Mouse (Mus musculus) kidney, adult 2 months (tissue): ENCODE results near the gene Tmem54. TPM values are rescaled to one million over a fixed set of nuclear protein-coding genes. Genes with fewer than 3 reads are reported as not detected.

Experiments
- DNase-seq: peaks from one replicate; pipeline ENCODE4 v3.0.0; 2021
- H3K27ac ChIP-seq: fragments of 200-500 bp; 2 replicates; pipeline ENCODE4 v1.5.1; 2012; ENCODE audit warnings: low read depth, low read length, control low read depth, inconsistent platforms; ENCODE audit not compliant: insufficient read depth
- H3K27me3 ChIP-seq: fragments of 200-500 bp; replicated peaks from 2 replicates; pipeline ENCODE4 v1.6.1; 2012; ENCODE audit warnings: mild to moderate bottlenecking, moderate library complexity, low read length, inconsistent platforms; ENCODE audit not compliant: control insufficient read depth, insufficient read depth
- H3K36me3 ChIP-seq: fragments of 200-500 bp; 2 replicates; pipeline ENCODE4 v1.6.1; 2012; ENCODE audit warnings: mild to moderate bottlenecking, moderate library complexity, low read length, inconsistent platforms; ENCODE audit not compliant: control insufficient read depth, insufficient read depth
- H3K4me1 ChIP-seq: fragments of 200-500 bp; 2 replicates; pipeline ENCODE4 v1.6.1; 2011; ENCODE audit warnings: low read length; ENCODE audit not compliant: control insufficient read depth, insufficient read depth
- H3K4me3 ChIP-seq: fragments of 200-500 bp; 2 replicates; pipeline ENCODE4 v1.5.1; 2011; ENCODE audit warnings: mild to moderate bottlenecking, low read depth, low read length, control low read depth; ENCODE audit not compliant: insufficient read depth
- CTCF ChIP-seq: fragments of 200-500 bp; conservative IDR thresholded peaks from 2 replicates; pipeline ENCODE4 v1.5.1; 2011; ENCODE audit warnings: low read depth, mild to moderate bottlenecking, control low read depth, low read length, moderate library complexity, mixed read lengths; ENCODE audit not compliant: insufficient read depth, insufficient read length
- POLR2A ChIP-seq: fragments of 200-500 bp; IDR thresholded peaks from one replicate; pipeline ENCODE4 v1.6.1; 2011; ENCODE audit warnings: low read depth, low read length, control low read depth
- WGBS: fragments of 180-500 bp; shearing (Covaris S2); methylation state at CpG from one replicate; pipeline ENCODE4 v1.1.7; 2018; 5-methylcytosine and 5-hydroxymethylcytosine counted together
- polyA plus RNA-seq: library from polyadenylated mRNA; depleted of rRNA; stranded (reverse); fragments of >200 nt; gene quantifications from 2 replicates; pipeline ENCODE4 v1.2.3, GENCODE M21; 2012; rRNA removed

Gene Tmem54
- polyA plus RNA-seq: 9.3 and 9.9 TPM in 2 replicates

GRCm38 (mm10) chr4:129105356-129105755, at the start of gene Tmem54:
TSS of gene Tmem54 (plus strand) at chr4:129105548.
- Histone ChIP-seq H3K27ac (no peak within 1 kb of the TSS), H3K4me1 (no peaks in the 10 kb centered on the region), H3K36me3 (no peaks in the 10 kb centered on the region), H3K4me3 (0 out of 2 replicates have a peak within 1 kb of the TSS, but pooled peaks have one; percentile 8), H3K27me3 (0 out of 2 replicates have a peak, but pooled peaks cover 1% of the 10 kb centered on the region)
- no peak for TF ChIP-seq POLR2A
- TF ChIP-seq CTCF: no peak
- DNase-seq: no peak
- 5% methylated on average over 40 of the region's 40 CpGs for WGBS

- TF ChIP-seq CTCF (no peak), POLR2A (no peak)
- no peaks in the 10 kb centered on the region for H3K36me3 ChIP-seq
- H3K4me3 ChIP-seq: no peak overlapping the region
- no peaks in the 10 kb centered on the region for H3K27me3 ChIP-seq
- no peak for DNase-seq
- no peak overlapping the region; the same call in 1 of the 2 replicates for H3K27ac ChIP-seq
- WGBS: 88% methylated on average over 5 of the region's 5 CpGs
- H3K4me1 ChIP-seq: peaks cover 13% of the 10 kb centered on the region; the same call in 1 of the 2 replicates
These were observed 49.8 kb upstream of the Tmem54 start for GRCm38 (mm10) chr4:129055562-129055961.

- WGBS: 5% methylated on average over 41 of the region's 44 CpGs
- peak overlapping the region; percentile 86 for H3K4me3 ChIP-seq
- no peaks in the 10 kb centered on the region for H3K27me3 ChIP-seq
- H3K36me3 ChIP-seq: no peaks in the 10 kb centered on the region
- peaks cover 13% of the 10 kb centered on the region; the same call in 1 of the 2 replicates for H3K4me1 ChIP-seq
- peak overlapping the region; percentile 61 for H3K27ac ChIP-seq
- TF ChIP-seq POLR2A (peak; percentile 76), CTCF (no peak)
- peak; percentile 97 for DNase-seq
These were observed 47.7 kb upstream of the Tmem54 start for GRCm38 (mm10) chr4:129057533-129058206.

GRCm38 (mm10) chr4:129058207-129059092, 46.9 kb upstream of the Tmem54 start, which contains the start of gene Rnf19b:
TSS of gene Rnf19b (plus strand) at chr4:129058271.
- Histone ChIP-seq H3K4me3 (peak within 1 kb of the TSS; percentile 86), H3K27me3 (no peaks in the 10 kb centered on the region)

GRCm38 (mm10) chr4:129059125-129059551, 46.2 kb upstream of the Tmem54 start:
- peak overlapping the region; percentile 86 for H3K4me3 ChIP-seq
- TF ChIP-seq CTCF (no peak), POLR2A (no peak)
- no peak overlapping the region for H3K27ac ChIP-seq
- DNase-seq: peak; percentile 37
- H3K4me1 ChIP-seq: peaks cover 13% of the 10 kb centered on the region; the same call in 1 of the 2 replicates
- H3K27me3 ChIP-seq: no peaks in the 10 kb centered on the region
- 2% methylated on average over 13 of the region's 13 CpGs for WGBS
- no peaks in the 10 kb centered on the region for H3K36me3 ChIP-seq

More at GRCm38 (mm10) chr4:129058207-129059092, 46.9 kb upstream of the Tmem54 start, which contains the start of gene Rnf19b:
- H3K4me1 ChIP-seq: peaks cover 13% of the 10 kb centered on the region; the same call in 1 of the 2 replicates
- TF ChIP-seq POLR2A: no peak
- no peak for TF ChIP-seq CTCF
- under 1% methylated on average over 102 of the region's 107 CpGs for WGBS
- no peaks in the 10 kb centered on the region for H3K36me3 ChIP-seq
- peak within 1 kb of the TSS; percentile 61 for H3K27ac ChIP-seq
- DNase-seq: peak; percentile 45

- no peaks in the 10 kb centered on the region for H3K27me3 ChIP-seq
- peak; percentile 60 for DNase-seq
- H3K36me3 ChIP-seq: no peaks in the 10 kb centered on the region
- H3K27ac ChIP-seq: no peak overlapping the region; the same call in 1 of the 2 replicates
- peak overlapping the region; percentile 21; the same call in 1 of the 2 replicates for H3K4me3 ChIP-seq
- peaks cover 13% of the 10 kb centered on the region; the same call in 1 of the 2 replicates for H3K4me1 ChIP-seq
- no peak for TF ChIP-seq POLR2A
- no peak for TF ChIP-seq CTCF
- 21% methylated on average over 4 of the region's 4 CpGs for WGBS
These were observed 45.4 kb upstream of the Tmem54 start for GRCm38 (mm10) chr4:129059922-129060321.

- DNase-seq: no peak
- 98% methylated on average over 1 of the region's 1 CpGs for WGBS
- TF ChIP-seq POLR2A (no peak), CTCF (no peak)
These were observed 43.9 kb upstream of the Tmem54 start for GRCm38 (mm10) chr4:129061486-129061885.

More at GRCm38 (mm10) chr4:129061486-129061885, 43.9 kb upstream of the Tmem54 start:
- H3K4me3 ChIP-seq: no peak overlapping the region
- H3K36me3 ChIP-seq: no peaks in the 10 kb centered on the region
- no peaks in the 10 kb centered on the region for H3K27me3 ChIP-seq
- peaks cover 13% of the 10 kb centered on the region; the same call in 1 of the 2 replicates for H3K4me1 ChIP-seq
- no peak overlapping the region for H3K27ac ChIP-seq
